Mouse (Mus musculus) T-helper 17 cell (primary cell): Measurements from ENCODE around the gene Pxdn.

Experiments used
- in situ Hi-C, 2 experiments: fragments of 300-600 bp; cut with MboI, MseI; formaldehyde crosslinking; loops; 1 replicate in 1 of 2; 2 replicates in 1 of 2; pipeline ENCODE4 v1.15.1; 2025; ENCODE audit warnings: high pct_unique_total_duplicates in 2 of 2

Pxdn gene

GRCm38 (mm10) chr12:29937308-29937707 is at the start of gene Pxdn:
Pxdn (plus strand) TSS chr12:29937608.
- in situ Hi-C loops, result no loop called here

GRCm38 (mm10) chr12:29894669-29895068 is 42.7 kb upstream of the Pxdn start:
- in situ Hi-C loops, result loop anchor here (25.0 kb wide), 1 partner anchor 1307 kb away; the partner anchor contains the start of gene Allc (in 2 of the 2)

- in situ Hi-C loops, result loop anchor here (25.0 kb wide), 1 partner anchor 1310 kb away; the partner anchor contains the start of gene Allc (in 2 of the 2)
Observed at GRCm38 (mm10) chr12:29897533-29898085, 39.8 kb upstream of the Pxdn start.

GRCm38 (mm10) chr12:29904101-29904874 is 33.1 kb upstream of the Pxdn start:
- in situ Hi-C loops, result loop anchor here in 1 of 2 experiments (10.0 kb wide), 1 partner anchor 791 kb away; no protein-coding TSS in a partner anchor

- in situ Hi-C loops, result loop anchor here in 1 of 2 experiments (10.0 kb wide), 1 partner anchor 788 kb away; no protein-coding TSS in a partner anchor
Observed at GRCm38 (mm10) chr12:29907056-29907455, 30.4 kb upstream of the Pxdn start.

GRCm38 (mm10) chr12:29916139-29916538 is 21.3 kb upstream of the Pxdn start:
- in situ Hi-C loops, result no loop called here

GRCm38 (mm10) chr12:29916807-29917206 is 20.6 kb upstream of the Pxdn start:
- in situ Hi-C loops, result no loop called here

GRCm38 (mm10) chr12:29920298-29920697 is 17.1 kb upstream of the Pxdn start:
- in situ Hi-C loops, result no loop called here

GRCm38 (mm10) chr12:29921481-29921880 is 15.9 kb upstream of the Pxdn start:
- in situ Hi-C loops, result no loop called here

GRCm38 (mm10) chr12:29926896-29927295 is 10.5 kb upstream of the Pxdn start:
- in situ Hi-C loops, result no loop called here

- in situ Hi-C loops, result loop anchor here in 1 of 2 experiments (5.0 kb wide), 1 partner anchor 1938 kb away; no protein-coding TSS in a partner anchor
Observed at GRCm38 (mm10) chr12:29930591-29930990, 6.8 kb upstream of the Pxdn start.

GRCm38 (mm10) chr12:29932951-29933350 is 4.5 kb upstream of the Pxdn start:
- in situ Hi-C loops, result loop anchor here in 1 of 2 experiments (5.0 kb wide), 1 partner anchor 1941 kb away; no protein-coding TSS in a partner anchor

GRCm38 (mm10) chr12:29933501-29933900 is 3.9 kb upstream of the Pxdn start:
- in situ Hi-C loops, result loop anchor here in 1 of 2 experiments (5.0 kb wide), 1 partner anchor 1941 kb away; no protein-coding TSS in a partner anchor

GRCm38 (mm10) chr12:29934120-29934581 is 3.3 kb upstream of the Pxdn start:
- in situ Hi-C loops, result loop anchor here in 1 of 2 experiments (5.0 kb wide), 1 partner anchor 1942 kb away; no protein-coding TSS in a partner anchor

- in situ Hi-C loops, result no loop called here
Observed at GRCm38 (mm10) chr12:29937851-29938375, 505 bp downstream of the Pxdn start.

- in situ Hi-C loops, result no loop called here
Observed at GRCm38 (mm10) chr12:29938376-29939041, 1.1 kb downstream of the Pxdn start.

- in situ Hi-C loops, result no loop called here
Observed at GRCm38 (mm10) chr12:29939261-29939671, 1.9 kb downstream of the Pxdn start.

- in situ Hi-C loops, result no loop called here
Observed at GRCm38 (mm10) chr12:29942435-29942834, 5.0 kb downstream of the Pxdn start.

GRCm38 (mm10) chr12:29944650-29945049 is 7.2 kb downstream of the Pxdn start:
- in situ Hi-C loops, result no loop called here

GRCm38 (mm10) chr12:29945182-29945743 is 7.9 kb downstream of the Pxdn start:
- in situ Hi-C loops, result no loop called here

GRCm38 (mm10) chr12:29951043-29951442 is 13.6 kb downstream of the Pxdn start:
- in situ Hi-C loops, result no loop called here
